Mouse (Mus musculus) adrenal gland, postnatal 0 days (tissue): ENCODE results near the gene Yeats4. TPM values are rescaled to one million over a fixed set of nuclear protein-coding genes. Genes with fewer than 3 reads are reported as not detected.

Experiments
- polyA plus RNA-seq: library from polyadenylated mRNA; unstranded; fragments of >200 nt; fragmentation: Nextera tagmentation; extraction: Ambion mirVana; gene quantifications from 2 replicates; pipeline ENCODE4 v1.2.1, GENCODE M21; 2015

Gene Yeats4
- polyA plus RNA-seq: 42.6 and 48.5 TPM in 2 replicates

DNA sequence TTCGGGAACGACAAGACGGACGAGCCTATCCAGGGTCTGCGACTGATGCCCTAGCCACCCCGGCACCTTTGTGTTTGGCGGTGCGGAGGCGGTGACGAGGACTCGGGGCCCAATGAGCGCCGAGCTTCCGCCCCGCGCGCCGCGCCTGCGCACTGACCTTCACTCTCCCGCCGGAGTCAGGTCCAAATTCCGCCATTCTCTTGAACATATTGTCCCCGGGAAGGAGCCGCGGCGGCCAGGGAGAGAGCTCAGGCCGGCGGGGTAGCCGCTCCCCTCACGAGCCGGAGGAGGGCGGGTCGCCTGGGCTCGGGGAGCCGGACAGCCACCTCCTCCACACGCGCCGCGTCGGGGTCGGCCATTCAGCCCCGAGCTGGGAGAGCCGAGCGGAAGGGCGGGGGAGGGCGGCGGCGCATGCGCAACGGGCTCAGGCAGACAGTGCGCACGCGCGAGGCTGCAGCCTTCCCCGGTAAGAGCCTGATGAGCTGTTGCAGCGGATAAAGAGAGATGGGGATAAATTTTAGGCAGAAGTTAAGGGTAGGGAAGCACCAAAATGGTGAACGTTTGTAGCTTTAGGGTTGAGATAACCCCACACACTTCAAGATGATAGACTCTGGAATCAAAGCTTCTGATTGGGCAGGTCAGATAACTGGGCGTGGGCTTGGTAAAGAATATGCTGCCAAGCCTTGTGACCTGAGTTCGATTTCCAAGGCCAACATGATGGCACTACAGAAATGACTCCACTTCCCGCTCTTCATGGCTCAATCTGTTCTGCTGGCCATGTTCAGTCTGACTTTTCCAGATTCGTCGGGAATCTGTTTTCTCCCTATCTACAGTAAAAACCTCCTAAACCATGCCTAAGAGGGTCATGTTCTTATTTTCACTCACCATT lies at the start of gene Yeats4:
Yeats4 (minus strand) TSS at position 406 of the 889 bp plus-strand sequence.

DNA sequence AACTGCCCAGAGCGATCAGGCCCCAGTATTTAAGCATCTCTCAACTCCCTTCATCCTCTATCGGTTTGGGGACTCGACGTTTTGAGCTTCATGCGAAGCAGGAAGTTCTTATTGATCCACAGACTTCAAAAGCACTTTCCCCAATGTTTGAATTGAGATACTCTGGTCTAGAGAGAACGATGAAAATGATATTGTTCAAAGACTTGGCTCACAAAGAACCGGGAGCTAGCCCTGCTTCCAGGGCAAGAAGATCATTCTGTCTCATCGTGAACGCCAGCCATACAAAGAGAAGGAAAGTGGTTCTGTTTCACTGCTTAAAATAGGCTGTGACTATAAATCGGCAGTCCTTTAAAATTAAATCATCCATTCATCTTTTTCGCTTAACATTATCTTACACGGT lies 14.3 kb upstream of the Yeats4 start, which contains the start of gene 9530003J23Rik:
9530003J23Rik (minus strand) TSS at position 101 of the 400 bp plus-strand sequence.

Other genes with a start within 250 kb of the Yeats4 start
- 0.30 and 0.47 TPM in 2 replicates for gene Best3, start 238.2 kb downstream of the Yeats4 start, polyA plus RNA-seq
- not detected in 2 replicates for gene Lrrc10, start 179.2 kb downstream of the Yeats4 start, polyA plus RNA-seq
- 118 and 143 TPM in 2 replicates for gene Cct2, start 160.7 kb downstream of the Yeats4 start, polyA plus RNA-seq
- gene Frs2, start 76.0 kb downstream of the Yeats4 start, polyA plus RNA-seq: 13.5 and 22.3 TPM in 2 replicates
- not detected in 2 replicates for gene 9530003J23Rik, start 14.2 kb upstream of the Yeats4 start, polyA plus RNA-seq
- gene Lyz2, start 57.8 kb upstream of the Yeats4 start, polyA plus RNA-seq: 175 and 328 TPM in 2 replicates
- 1.5 and 3.1 TPM in 2 replicates for gene Lyz1, start 68.4 kb upstream of the Yeats4 start, polyA plus RNA-seq
- gene Cpsf6, start 155.5 kb upstream of the Yeats4 start, polyA plus RNA-seq: 40.3 and 59.8 TPM in 2 replicates